Mouse (Mus musculus) natural killer cell, adult 2 months (primary cell): ENCODE data around the gene Orc2.

Experiments used
- DNase-seq, 2 experiments: peaks; one replicate each; pipeline ENCODE4 v3.0.0; 2022; ENCODE audit warnings: low spot score in 2 of 2

The Orc2 gene

GRCm38 (mm10) chr1:58504577-58505254, at the start of gene Orc2:
Gene Orc2 (minus strand): TSS chr1:58505109.
- peak; percentile 80 to 88 for DNase-seq

- DNase-seq, result no peak
Observed at GRCm38 (mm10) chr1:58541386-58541785, 36.5 kb upstream of the Orc2 start.

- no peak for DNase-seq
Observed at GRCm38 (mm10) chr1:58507249-58507648, 2.3 kb upstream of the Orc2 start.

GRCm38 (mm10) chr1:58503793-58504370, 1.0 kb downstream of the Orc2 start:
- DNase-seq, result no peak

- DNase-seq, result no peak
Observed at GRCm38 (mm10) chr1:58503134-58503533, 1.8 kb downstream of the Orc2 start.

- no peak for DNase-seq
Observed at GRCm38 (mm10) chr1:58498758-58499157, 6.2 kb downstream of the Orc2 start.

- DNase-seq, result no peak
Observed at GRCm38 (mm10) chr1:58497678-58498077, 7.2 kb downstream of the Orc2 start.

- DNase-seq, result no peak
Observed at GRCm38 (mm10) chr1:58495603-58496002, 9.3 kb downstream of the Orc2 start.

GRCm38 (mm10) chr1:58482647-58483046, 22.3 kb downstream of the Orc2 start:
- no peak for DNase-seq

- no peak for DNase-seq
Observed at GRCm38 (mm10) chr1:58475662-58476061, 29.2 kb downstream of the Orc2 start.

GRCm38 (mm10) chr1:58465561-58465960, 39.3 kb downstream of the Orc2 start:
- no peak for DNase-seq

- no peak for DNase-seq
Observed at GRCm38 (mm10) chr1:58465042-58465441, 39.9 kb downstream of the Orc2 start.

GRCm38 (mm10) chr1:58463935-58464334, 41.0 kb downstream of the Orc2 start:
- DNase-seq, result no peak

- DNase-seq, result no peak
Observed at GRCm38 (mm10) chr1:58460566-58460965, 44.3 kb downstream of the Orc2 start.

- DNase-seq, result no peak
Observed at GRCm38 (mm10) chr1:58458867-58459266, 46.0 kb downstream of the Orc2 start.

GRCm38 (mm10) chr1:58458175-58458574, 46.7 kb downstream of the Orc2 start:
- no peak for DNase-seq

GRCm38 (mm10) chr1:58454316-58454715, 50.6 kb downstream of the Orc2 start:
- peak in 1 of 2 experiments; percentile 17 for DNase-seq

- DNase-seq, result no peak
Observed at GRCm38 (mm10) chr1:58448396-58448795, 56.5 kb downstream of the Orc2 start.

- no peak for DNase-seq
Observed at GRCm38 (mm10) chr1:58447766-58448165, 57.1 kb downstream of the Orc2 start.

- peak; percentile 28 to 29 for DNase-seq
Observed at GRCm38 (mm10) chr1:58445861-58446260, 59.0 kb downstream of the Orc2 start.

- peak; percentile 76 to 84 for DNase-seq
Observed at GRCm38 (mm10) chr1:58445143-58445722, 59.7 kb downstream of the Orc2 start, which contains the start of the genes Nif3l1 and Ppil3. Gene Nif3l1 (plus strand): TSS chr1:58445151. Gene Ppil3 (minus strand): TSS chr1:58445486.

GRCm38 (mm10) chr1:58444691-58445090, 60.2 kb downstream of the Orc2 start:
- no peak for DNase-seq

- DNase-seq, result no peak
Observed at GRCm38 (mm10) chr1:58424551-58424950, 80.4 kb downstream of the Orc2 start.
